Comparison of ENCODE assay signal across 8 mouse cellular contexts in the genomic region with DNA sequence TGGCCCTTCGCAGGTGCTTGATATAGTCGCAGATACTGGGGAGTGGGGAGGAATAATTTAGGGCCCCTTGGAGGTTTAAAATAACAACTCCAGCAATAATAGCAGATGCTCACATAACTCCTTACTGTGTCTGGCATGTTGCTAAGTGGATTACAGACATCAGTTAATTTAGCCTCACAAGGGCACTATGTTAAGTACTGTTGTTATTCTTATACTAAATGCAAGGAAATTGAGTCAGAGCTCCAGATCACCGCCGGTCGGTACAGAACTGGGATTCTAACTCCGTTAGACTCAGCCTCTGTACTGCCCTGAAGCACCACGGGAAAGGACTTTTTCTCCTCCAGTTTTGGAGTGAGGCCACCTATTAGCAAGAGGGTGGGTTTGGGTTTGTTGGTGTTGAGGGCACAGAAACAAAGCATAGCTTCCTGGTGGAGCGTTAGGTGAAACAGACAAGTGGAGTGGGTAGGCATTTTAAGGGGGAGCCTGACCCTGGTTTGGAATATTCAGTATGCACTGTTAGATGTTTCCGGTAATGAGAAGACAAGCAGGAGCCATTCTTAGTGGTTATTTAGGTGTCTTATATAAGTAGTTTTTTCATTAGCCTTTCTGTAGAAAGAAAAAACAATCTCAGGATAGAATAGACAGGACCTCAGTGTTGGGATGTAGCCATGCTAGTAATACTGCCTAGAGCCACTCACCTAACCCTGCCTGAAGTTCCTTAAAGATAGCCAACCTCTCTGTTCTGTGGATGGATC. TPM values are rescaled to one million over a fixed set of nuclear protein-coding genes. Genes with fewer than 3 reads are reported as not detected.
DNase-seq lines count a peak whose midpoint lies in the region; ATAC-seq and TF ChIP-seq lines count a peak whose summit lies in the region.

No protein-coding gene starts in this region.

- peak overlapping the region; percentile 78 for H3K4me3 ChIP-seq in hindbrain, embryonic 11.5 days (ENCODE audit: low read depth, low read length)
- peak overlapping the region; percentile 63 for H3K4me3 ChIP-seq in liver, postnatal 0 days (ENCODE audit: low read depth, low read length)

- peak; percentile 54 for DNase-seq in cerebellum, adult 9-10 months
- peak; percentile 42 for DNase-seq in adipocyte (ENCODE audit: low spot score)
- no peak for DNase-seq in hindbrain, embryonic 11.5 days (ENCODE audit: low spot score)
- DNase-seq in liver, postnatal 0 days, result peak; percentile 13
- no peak for DNase-seq in natural killer cell, adult 2 months (ENCODE audit: low spot score in 2 of 2)
- no peak for DNase-seq in spleen, postnatal 14 days (ENCODE audit: low spot score in 2 of 2)
- no peak for DNase-seq in spleen, postnatal 36 days (ENCODE audit: low spot score in 2 of 2)

- H3K27me3 ChIP-seq in hindbrain, embryonic 11.5 days (ENCODE audit: control insufficient read depth, insufficient read depth, low read length), result no peaks in the 10 kb centered on the region
- no peaks in the 10 kb centered on the region for H3K27me3 ChIP-seq in liver, postnatal 0 days (ENCODE audit: insufficient read depth, low read length)

- 65% methylated on average over 9 of the region's 9 CpGs for WGBS in hindbrain, embryonic 11.5 days
- WGBS in liver, postnatal 0 days (ENCODE audit: insufficient replicate concordance), result 55% methylated on average over 9 of the region's 9 CpGs

- H3K4me2 ChIP-seq in hindbrain, embryonic 11.5 days (replicated peaks; ENCODE audit: low read depth, low read length), result peak overlapping the region; percentile 88
- H3K4me2 ChIP-seq in liver, postnatal 0 days (ENCODE audit: low read depth, low read length), result peak overlapping the region; percentile 95

- peaks cover 7% of the 10 kb centered on the region for H3K4me1 ChIP-seq in hindbrain, embryonic 11.5 days (replicated peaks; ENCODE audit: control insufficient read depth, insufficient read depth, low read length)
- peaks cover 45% of the 10 kb centered on the region for H3K4me1 ChIP-seq in liver, postnatal 0 days (ENCODE audit: insufficient read depth)

- H3K36me3 ChIP-seq in hindbrain, embryonic 11.5 days (ENCODE audit: control insufficient read depth, insufficient read depth, low read length), result no peaks in the 10 kb centered on the region
- 0 out of 2 replicates have a peak, but pooled peaks cover 4% of the 10 kb centered on the region for H3K36me3 ChIP-seq in liver, postnatal 0 days (replicated peaks; ENCODE audit: insufficient read depth, low read length)

- TF ChIP-seq EP300 in liver, postnatal 0 days (IDR thresholded peaks at IDR 0.05; ENCODE audit: low read depth), result no peak

- no peak for ATAC-seq in cerebellum, adult (ENCODE audit: insufficient number of reproducible peaks, low FRiP score, low TSS enrichment)
- ATAC-seq in hindbrain, embryonic 11.5 days (ENCODE audit: low FRiP score), result no peak
- ATAC-seq in liver, postnatal 0 days, result no peak

- peak overlapping the region; percentile 5; the same call in 1 of the 2 replicates for H3K9ac ChIP-seq in hindbrain, embryonic 11.5 days (ENCODE audit: low read depth, low read length)
- peak overlapping the region; percentile 91 for H3K9ac ChIP-seq in liver, postnatal 0 days (replicated peaks)

- H3K9me3 ChIP-seq in hindbrain, embryonic 11.5 days (ENCODE audit: control insufficient read depth, low read length), result no peaks in the 10 kb centered on the region
- H3K9me3 ChIP-seq in liver, postnatal 0 days (ENCODE audit: low read length), result no peaks in the 10 kb centered on the region

- no peak overlapping the region for H3K27ac ChIP-seq in hindbrain, embryonic 11.5 days (ENCODE audit: low read depth, low read length)
- peak overlapping the region; percentile 99 for H3K27ac ChIP-seq in liver, postnatal 0 days (ENCODE audit: low read depth)

- no peak for TF ChIP-seq CTCF in liver, postnatal 0 days (IDR thresholded peaks at IDR 0.05; ENCODE audit: low read depth)

RNA-seq across cellular contexts. Expression of a gene that starts 4.7 kb away (rescaled TPM):
- polyA plus RNA-seq in hindbrain, embryonic 11.5 days (2014; fragmentation: Nextera tagmentation; extraction: Ambion mirVana), result 220 and 221 TPM in 2 replicates
- 54.5 and 60.4 TPM in 2 replicates for polyA plus RNA-seq in liver, postnatal 0 days (2015; fragmentation: Nextera tagmentation; extraction: Ambion mirVana)

Comparison
In these comparisons a context has a peak if more than half of its experiments do, and no peak if none do; other contexts are left out.
1. DNase-seq: peak in cerebellum, adult 9-10 months (single experiment), adipocyte (single experiment) and liver, postnatal 0 days (single experiment); none in hindbrain, embryonic 11.5 days (single experiment), natural killer cell, adult 2 months (0 of 2), spleen, postnatal 14 days (0 of 2) and spleen, postnatal 36 days (0 of 2).